Mouse (Mus musculus) brain, embryonic 18.5 days (tissue): ENCODE results near the gene Wdr72.

ENCODE experiments used
- DNase-seq: peaks from one replicate; pipeline ENCODE4 v3.0.0-alpha.2; 2012; ENCODE audit warnings: low read depth, low spot score

Gene Wdr72

DNA sequence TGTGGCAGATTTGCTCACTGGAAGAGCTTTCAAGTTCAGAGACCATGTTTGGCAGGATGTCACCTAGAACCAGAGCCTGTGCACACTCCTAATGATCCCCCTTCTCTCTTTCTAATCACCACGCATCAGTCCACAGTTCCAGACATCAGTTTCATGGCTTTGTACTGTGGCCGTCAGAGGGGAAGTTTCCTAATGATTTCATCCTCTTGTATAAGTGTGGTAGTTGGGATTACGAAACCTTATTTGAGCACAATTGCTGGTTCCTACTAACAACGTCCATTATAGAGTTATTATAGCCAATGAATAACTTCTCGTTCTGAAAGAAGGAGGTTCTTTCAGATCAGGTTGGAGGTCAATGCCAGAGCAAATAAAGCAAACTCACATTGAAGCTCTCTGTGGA, 131.1 kb downstream of the Wdr72 start:
- no peak for DNase-seq

DNA sequence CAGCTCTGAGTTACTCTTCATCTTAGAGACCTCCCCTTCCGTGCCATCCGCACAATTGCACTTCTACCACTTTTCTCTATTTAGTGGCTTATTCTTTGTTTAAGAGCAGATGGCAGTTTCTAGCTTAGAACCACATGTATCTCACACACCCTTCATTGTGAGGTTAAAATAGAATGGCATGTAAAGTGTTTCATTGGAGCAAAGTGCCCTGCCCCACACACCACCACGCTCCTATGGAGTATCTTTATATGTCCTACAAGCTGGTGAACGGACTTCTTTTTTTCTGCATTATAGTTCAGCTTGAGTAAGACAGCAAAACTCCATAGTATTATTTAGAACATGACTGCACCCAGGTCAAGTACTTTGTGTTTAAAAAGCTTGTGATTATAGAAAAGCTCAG, 137.9 kb downstream of the Wdr72 start:
- DNase-seq = no peak

DNA sequence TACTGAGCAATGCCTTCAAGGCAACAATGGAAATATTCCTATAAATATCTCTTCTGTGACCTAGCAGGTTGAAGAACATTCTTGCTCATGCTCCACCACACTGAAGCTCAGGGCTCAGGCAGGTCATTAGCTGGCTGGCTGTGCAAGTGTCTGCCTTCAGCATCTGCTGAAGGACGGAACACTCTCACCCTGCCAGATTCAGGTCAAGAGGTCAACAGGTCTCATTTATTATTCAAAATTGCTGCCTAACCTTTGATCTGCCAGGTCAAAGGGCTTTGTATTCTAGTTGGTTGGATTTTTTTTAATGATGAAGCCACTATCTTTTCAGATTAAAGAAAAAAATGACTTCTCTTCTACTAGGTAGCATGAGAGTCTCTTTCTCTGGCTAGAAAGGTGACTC, 139.3 kb downstream of the Wdr72 start:
- DNase-seq = no peak

DNA sequence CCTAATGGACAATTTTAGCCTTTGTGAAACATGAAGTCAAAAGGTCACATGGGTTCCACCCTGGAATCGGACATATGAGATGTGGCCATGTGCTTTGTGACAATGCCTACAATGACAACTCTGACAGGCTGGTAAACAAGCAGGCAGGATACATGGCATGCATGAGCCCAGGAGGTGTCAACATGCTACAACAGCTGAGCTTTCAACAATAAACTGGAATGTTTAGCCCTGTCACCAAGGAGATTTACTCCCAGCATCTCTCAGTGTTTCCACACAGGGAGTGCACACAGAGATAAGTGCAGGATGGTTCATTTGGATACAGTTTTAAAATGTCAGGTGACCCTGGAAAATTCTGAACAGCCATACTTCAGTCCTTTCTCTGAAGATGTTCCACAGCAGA, 140.4 kb downstream of the Wdr72 start:
- DNase-seq = no peak

DNA sequence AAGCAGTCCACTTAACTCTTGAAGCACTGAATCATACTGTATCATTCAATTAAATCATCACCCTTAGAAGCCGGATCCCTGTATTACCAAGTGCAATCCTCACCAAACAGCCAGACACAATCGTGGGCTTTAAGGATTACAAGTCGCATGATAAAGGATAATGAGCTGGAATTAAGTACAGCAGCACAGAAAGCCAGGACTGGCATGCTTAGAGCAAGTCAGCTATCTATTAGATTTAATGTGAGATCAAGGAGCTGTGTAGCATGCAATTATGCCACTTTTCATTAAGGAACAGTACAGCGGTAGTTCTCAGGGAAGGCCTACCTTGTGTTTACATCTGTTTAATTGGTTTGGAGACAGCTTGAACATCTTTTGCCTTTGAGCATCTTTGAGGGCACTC, 148.2 kb downstream of the Wdr72 start:
- DNase-seq = no peak

DNA sequence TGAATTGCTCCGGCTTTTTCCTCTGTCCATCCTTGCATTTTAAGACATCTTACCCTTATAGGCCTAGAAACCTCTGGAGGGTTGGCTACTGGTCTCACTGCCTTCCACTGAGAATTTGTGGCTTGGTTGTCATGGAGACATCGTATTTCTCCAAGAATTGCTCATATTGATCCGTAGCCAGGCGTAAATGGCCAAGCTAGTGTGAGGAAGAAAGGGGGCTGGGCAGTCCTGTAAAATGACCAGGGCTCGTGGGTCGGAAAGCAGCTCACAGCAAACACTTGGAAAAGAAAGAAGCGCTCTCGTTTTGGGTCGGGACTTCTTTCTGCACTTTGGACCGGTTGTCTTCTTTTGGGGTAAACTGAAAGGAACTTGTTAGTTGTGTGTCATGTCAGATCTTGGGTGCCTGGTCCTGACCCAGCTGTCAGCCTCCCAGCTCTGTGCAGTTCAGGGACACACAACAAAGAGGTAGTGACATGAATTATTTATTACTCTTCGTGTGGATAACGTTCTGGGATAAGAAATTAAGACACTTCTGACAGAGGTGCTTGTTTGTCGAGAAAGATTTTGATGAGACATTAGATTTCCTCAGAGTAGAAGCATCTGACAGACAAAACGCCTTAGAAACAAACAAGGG, 167.7 kb downstream of the Wdr72 start:
- DNase-seq = peak; percentile 18

DNA sequence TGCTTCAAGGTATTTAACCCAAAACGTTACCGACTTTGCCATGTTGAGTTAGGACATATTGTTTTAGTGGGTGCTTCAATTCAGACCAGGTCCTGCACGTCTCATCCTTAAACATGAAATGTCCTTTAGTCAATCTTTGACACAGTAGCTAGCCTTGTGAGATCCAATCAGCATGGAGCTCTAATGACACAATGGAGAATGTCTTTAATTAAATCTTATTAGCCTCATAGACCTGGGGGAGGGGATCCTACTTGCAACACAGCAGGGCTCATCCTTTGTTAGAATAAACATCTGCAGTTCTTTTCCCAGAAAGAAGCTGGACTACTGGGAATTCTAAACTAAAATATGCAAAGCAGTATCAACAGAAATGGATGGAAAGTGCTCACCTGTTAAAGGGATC, 171.9 kb downstream of the Wdr72 start:
- DNase-seq = no peak

DNA sequence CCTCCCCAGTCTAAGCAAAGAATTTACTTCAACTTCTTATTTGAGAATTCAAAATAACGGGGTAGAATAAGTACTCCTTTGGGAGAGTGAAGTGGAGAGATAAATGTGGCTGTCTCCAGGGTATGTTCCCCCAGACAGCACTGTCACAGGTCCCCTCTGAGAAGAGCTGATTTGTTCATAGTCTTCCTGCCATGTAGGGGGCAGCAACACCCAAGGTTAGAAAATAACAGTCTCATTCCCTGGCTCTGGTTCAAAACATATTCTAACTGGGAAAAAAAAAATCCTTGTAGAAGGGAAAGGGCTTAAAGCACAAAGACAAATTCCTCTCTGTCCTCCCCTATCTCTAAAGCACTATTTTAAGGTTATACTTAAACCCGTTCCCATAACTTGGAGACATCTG, 176.1 kb downstream of the Wdr72 start:
- DNase-seq = no peak

DNA sequence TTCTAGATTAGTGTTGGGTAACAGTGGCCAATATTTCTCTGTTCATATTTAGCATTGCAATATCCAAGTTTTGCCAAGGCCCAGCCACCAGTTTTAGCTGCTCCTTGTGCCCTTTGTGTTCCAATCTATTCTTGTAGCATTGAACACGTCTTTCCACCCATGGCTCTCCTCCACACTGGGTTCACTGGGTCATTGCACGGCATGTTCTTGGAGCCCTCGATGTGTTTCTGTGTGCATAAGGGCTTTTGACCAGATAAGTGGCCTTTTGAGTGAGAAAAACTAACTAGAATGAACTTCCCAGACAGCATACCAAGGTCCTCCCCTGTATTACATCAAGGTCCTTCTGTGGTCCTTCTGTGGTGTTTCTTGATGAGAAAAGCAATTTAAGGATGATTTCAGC, 184.3 kb downstream of the Wdr72 start:
- no peak for DNase-seq

DNA sequence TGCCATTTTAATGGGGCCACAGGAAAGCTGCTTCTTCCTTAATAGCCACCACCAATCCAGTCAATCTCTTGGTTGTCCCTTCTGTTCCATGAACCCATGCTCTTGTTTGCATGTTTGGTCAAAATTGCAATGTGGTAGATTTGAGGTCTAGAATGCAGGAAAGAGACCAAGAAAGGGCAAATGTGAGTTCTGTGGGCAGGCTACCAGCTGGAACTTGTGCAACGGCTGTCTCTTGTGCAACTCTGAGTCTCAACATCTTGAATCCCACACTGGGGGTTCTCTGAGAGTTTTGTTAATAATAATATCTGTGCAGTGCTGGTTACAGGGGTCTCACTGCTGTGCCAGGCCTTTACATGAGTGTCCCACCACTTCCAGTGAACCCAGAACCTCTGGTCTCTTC, 208.6 kb downstream of the Wdr72 start:
- no peak for DNase-seq

DNA sequence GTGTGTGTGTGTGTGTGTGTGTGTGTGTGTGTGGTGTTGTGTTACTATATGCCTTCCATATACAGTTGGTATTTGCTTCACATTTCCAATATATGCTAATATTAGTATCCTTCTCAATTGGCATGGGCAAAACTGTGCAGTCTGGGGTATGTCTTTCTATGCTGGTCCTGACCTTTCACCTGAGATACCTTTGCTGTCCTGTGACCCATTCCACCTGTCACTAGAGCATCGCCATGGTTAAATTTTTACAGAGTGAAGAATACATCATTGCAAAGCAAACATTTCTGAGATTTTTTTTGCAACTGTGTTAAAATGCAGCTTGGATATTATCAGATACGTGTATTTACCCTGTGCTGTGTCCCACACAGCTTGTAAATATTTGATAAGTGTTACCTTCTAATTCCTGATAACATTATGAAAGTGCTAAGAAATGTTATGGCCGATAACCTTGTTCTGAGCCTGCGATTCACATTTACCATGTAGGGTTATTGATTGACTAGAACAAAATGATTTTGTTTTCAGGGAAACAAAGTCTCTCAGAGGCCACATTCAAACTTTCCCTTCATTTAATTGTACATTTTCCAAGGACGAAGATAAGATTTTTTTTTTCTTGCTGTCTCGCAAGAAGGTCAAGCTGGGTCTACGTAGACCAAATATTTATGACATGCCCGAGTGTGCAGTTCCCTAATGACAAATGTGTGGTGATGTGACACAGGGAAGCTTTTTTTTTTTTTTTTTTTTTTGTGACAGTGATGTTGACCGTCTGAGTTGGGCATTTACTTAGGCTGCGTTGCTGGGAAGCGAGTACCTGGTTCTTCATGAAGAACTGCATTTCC, 214.2 kb downstream of the Wdr72 start:
- no peak for DNase-seq

DNA sequence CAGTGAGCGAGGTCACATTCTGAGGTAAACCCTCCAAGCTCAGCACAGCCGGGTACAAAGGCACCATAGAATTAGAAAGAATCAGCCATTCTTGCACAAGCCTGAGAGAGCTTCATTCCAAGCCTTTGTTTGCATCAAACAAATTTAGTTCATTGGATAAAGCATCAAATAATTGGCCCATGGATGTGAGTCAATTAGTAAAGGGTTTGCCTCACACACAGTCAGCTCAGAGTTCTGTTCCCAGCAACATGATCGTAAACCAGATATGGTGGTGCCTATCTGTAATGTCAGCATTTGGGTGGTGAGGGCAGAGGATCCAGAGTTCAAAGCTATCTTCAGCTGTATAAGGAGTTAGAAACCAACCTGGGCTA, 214.8 kb downstream of the Wdr72 start:
- no peak for DNase-seq

DNA sequence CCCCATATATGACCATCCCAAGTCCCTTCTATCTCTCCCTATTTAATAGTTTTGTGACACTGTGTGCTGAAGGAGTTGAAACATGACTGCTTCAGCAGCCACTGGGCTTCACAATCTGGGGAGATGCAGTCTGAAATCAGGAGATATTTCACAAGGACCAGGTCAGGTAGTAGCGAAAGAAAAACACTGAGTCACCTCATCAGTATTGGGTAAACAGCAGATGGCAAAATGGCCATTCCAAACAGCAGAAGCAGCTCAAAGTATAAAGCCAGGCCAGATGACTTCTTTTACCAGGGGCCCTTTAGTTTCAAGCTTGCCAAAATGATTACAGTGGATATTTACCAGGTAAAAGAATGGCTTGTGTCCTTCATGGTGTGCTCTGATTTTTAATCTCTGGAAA, 215.8 kb downstream of the Wdr72 start:
- no peak for DNase-seq

DNA sequence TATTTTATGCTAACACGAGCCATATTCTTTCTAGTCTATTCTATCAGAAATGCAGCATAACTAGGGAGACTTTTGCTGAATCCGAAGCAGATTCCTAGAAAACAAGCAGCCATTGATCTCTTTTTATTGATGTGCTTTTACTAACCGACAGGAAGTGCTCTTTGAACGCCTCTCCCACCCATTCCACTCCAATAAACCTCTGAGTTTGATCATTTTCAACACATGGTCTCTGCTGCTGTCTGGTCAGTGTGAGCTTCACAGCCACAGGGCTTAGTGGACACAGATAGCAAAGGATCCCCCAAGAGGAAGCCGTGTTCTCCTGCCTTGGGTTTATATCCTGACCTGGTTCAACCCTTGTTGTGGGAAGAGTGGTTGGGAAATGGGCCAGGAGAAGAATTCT, 218.7 kb downstream of the Wdr72 start:
- DNase-seq = no peak

DNA sequence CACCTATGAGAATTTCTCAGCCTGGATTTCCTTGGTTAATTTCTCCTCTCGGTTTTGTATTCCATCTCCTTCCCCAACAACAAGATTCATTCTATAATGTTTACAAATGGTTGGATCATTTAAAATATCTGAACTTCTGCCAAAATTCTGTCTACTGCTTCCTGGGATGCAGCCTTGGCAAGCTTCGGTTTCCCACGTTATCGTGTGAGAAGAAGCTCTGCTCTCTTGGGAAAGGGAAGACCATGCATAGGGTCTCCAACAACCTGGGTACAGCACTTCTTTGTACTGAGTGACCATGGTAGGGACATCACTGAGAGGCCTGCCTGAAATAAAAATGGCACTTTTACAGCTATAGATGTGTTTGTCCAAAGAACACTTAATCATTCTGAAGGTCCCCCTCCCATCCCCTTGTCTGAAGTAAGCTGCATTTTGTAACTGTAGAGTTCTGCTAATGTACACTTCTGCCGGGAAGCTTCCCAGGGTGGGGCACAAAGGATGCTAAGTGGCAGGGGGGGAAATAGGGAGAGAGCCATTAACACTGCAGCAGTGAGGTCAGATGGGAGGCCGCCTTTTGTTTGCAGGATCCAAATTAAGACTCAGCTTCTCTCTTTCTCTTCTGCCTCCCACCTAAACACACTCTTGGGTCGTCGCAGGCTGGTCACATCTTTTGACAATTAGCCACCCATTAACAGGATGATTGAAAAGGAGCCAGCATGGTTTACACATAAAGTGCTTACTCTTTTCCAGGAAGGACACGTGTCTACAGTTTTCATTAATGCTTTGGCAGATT, 220.7 kb downstream of the Wdr72 start:
- DNase-seq = no peak

DNA sequence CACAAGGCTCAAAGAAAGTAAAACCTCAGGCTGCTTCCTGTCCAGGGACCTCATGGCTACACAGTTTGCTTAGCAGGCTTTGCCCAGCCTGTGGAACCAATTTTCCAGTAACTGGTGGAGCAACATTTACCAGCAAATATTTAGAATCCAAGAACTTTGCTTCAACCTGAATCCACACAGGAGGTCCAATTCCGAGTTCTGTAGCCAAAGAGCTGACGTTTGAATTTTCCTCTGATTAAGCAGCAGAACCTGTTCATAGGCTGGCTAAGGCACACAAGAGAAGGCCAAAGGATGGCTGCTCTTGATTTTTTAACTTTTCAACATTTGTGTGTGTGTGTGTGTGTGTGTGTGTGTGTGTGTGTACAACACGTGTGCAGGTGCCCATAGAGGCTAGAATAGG, 222.2 kb downstream of the Wdr72 start:
- no peak for DNase-seq
